14 mouse cellular contexts compared by ENCODE assay signal in the genomic region with DNA sequence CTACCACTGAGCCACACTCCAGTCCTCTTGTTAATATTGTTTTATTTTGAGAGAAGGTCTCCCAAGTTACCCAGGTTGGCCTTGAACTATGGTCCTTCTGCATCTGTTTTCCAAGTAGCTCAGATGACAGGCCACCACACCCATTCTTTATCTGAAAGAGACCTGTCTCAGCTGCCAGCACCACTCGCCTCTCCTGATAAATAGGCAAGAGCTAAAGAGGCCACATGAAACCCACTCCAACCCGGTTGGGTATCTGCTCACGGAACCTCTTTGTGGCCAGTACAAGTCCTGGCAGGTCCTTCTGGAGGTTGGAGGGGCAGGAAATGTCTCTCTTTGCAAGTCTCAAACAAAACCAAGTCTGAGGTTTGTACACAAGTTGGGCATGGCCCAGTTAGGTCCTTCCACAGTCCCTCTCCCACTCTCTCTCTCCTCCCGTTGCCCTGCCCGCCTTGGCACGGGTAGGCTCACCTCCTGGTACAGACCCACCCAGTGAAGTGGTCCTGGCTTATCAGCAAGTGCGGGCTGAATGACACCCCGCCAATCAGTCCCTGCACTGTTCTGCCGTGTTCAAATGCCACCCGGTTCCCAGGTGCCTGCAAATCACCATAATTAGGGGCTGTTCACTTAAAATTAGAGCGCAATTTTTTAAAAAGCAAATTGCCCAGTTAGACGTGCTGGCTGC.
DNase-seq lines count a peak whose midpoint lies in the region; ATAC-seq and TF ChIP-seq lines count a peak whose summit lies in the region.
"Had no signal": no experiment of that assay in that cellular context is flagged by ENCODE, and none has a peak within 500 bp of the region (broad histone marks: within the 10 kb centered on the region; RNA-seq: fewer than 3 reads in every experiment).

No protein-coding gene starts in this region.

- no peak overlapping the region for H3K4me2 ChIP-seq in midbrain, embryonic 16.5 days (ENCODE audit: low read length)
- H3K4me2 ChIP-seq in midbrain, embryonic 14.5 days (ENCODE audit: low read length) = no peak overlapping the region
- H3K4me2 ChIP-seq in liver, postnatal 0 days (ENCODE audit: low read depth, low read length) = peak overlapping the region; percentile 3; the same call in 1 of the 2 replicates
- H3K4me2 ChIP-seq: heart, embryonic 13.5 days; hindbrain, embryonic 15.5 days had no signal

- no peak; the same call in 1 of the 2 replicates for TF ChIP-seq EP300 in liver, postnatal 0 days (IDR thresholded peaks at IDR 0.05; ENCODE audit: low read depth)

- no peaks in the 10 kb centered on the region for H3K4me1 ChIP-seq in midbrain, embryonic 16.5 days (ENCODE audit: control insufficient read depth, insufficient read depth, low read length)
- peaks cover 10% of the 10 kb centered on the region for H3K4me1 ChIP-seq in midbrain, embryonic 14.5 days (ENCODE audit: control insufficient read depth, insufficient read depth, low read length)
- H3K4me1 ChIP-seq in liver, postnatal 0 days (ENCODE audit: insufficient read depth) = no peaks in the 10 kb centered on the region; the same call in 1 of the 2 replicates

- WGBS in midbrain, embryonic 16.5 days = 84% methylated on average over 12 of the region's 12 CpGs
- 94% methylated on average over 12 of the region's 12 CpGs for WGBS in midbrain, embryonic 14.5 days
- 60% methylated on average over 12 of the region's 12 CpGs for WGBS in liver, postnatal 0 days (ENCODE audit: insufficient replicate concordance)

- no peaks in the 10 kb centered on the region for H3K9me3 ChIP-seq in midbrain, embryonic 16.5 days (replicated peaks; ENCODE audit: control insufficient read depth, low read length, poor library complexity, severe bottlenecking)
- H3K9me3 ChIP-seq in midbrain, embryonic 14.5 days (ENCODE audit: control insufficient read depth, low read length) = no peaks in the 10 kb centered on the region
- no peaks in the 10 kb centered on the region for H3K9me3 ChIP-seq in liver, postnatal 0 days (ENCODE audit: low read length)
- H3K9me3 ChIP-seq: heart, embryonic 13.5 days; hindbrain, embryonic 15.5 days had no signal

- H3K4me3 ChIP-seq in midbrain, embryonic 16.5 days (ENCODE audit: low read depth, low read length) = no peak overlapping the region
- H3K4me3 ChIP-seq in midbrain, embryonic 14.5 days (replicated peaks; ENCODE audit: low read depth, low read length) = no peak overlapping the region
- no peak overlapping the region for H3K4me3 ChIP-seq in liver, postnatal 0 days (ENCODE audit: low read depth, low read length)
- no peak overlapping the region for H3K4me3 ChIP-seq in left cerebral cortex, adult 2 months
- H3K4me3 ChIP-seq: heart, embryonic 13.5 days; hindbrain, embryonic 15.5 days had no signal

- DNase-seq in midbrain, embryonic 14.5 days = no peak
- DNase-seq in liver, postnatal 0 days = peak; percentile 31
- no peak for DNase-seq in kidney, adult 8-10 months
- no peak for DNase-seq in left cerebral cortex, adult 2 months (ENCODE audit: extremely low spot score in 1 of 2, low spot score in 2 of 2)
- DNase-seq in yolk sac, embryonic 10.5 days (ENCODE audit: low spot score) = no peak
- DNase-seq: adrenal gland, postnatal 14 days; cerebellum, adult 11-12 months; gastrocnemius, postnatal 36 days had no signal

- no peaks in the 10 kb centered on the region; the same call in 1 of the 2 replicates for H3K27me3 ChIP-seq in midbrain, embryonic 16.5 days (ENCODE audit: control insufficient read depth, insufficient read depth, low read depth, low read length)
- peaks cover 20% of the 10 kb centered on the region for H3K27me3 ChIP-seq in midbrain, embryonic 14.5 days (ENCODE audit: control insufficient read depth, insufficient read depth, low read length)
- no peaks in the 10 kb centered on the region for H3K27me3 ChIP-seq in liver, postnatal 0 days (ENCODE audit: insufficient read depth, low read length)
- H3K27me3 ChIP-seq: heart, embryonic 13.5 days; hindbrain, embryonic 15.5 days had no signal

- no peak overlapping the region for H3K9ac ChIP-seq in midbrain, embryonic 16.5 days (ENCODE audit: low read depth, low read length)
- no peak overlapping the region for H3K9ac ChIP-seq in midbrain, embryonic 14.5 days (replicated peaks; ENCODE audit: low read length)
- no peak overlapping the region for H3K9ac ChIP-seq in liver, postnatal 0 days (replicated peaks)
- H3K9ac ChIP-seq: heart, embryonic 13.5 days; hindbrain, embryonic 15.5 days had no signal

- ATAC-seq in midbrain, embryonic 16.5 days = 0 out of 2 replicates have a peak, but pooled peaks have one; percentile 39
- ATAC-seq in midbrain, embryonic 14.5 days (ENCODE audit: low FRiP score, low TSS enrichment) = no peak
- ATAC-seq in erythroblast, adult 5-6 weeks (replicated peaks; ENCODE audit: low FRiP score, poor library complexity, severe bottlenecking) = peak; percentile 82
- peak; percentile 85 for ATAC-seq in liver, postnatal 0 days

- no peak overlapping the region for H3K27ac ChIP-seq in midbrain, embryonic 16.5 days (ENCODE audit: low read length)
- H3K27ac ChIP-seq in midbrain, embryonic 14.5 days (replicated peaks; ENCODE audit: low read depth, low read length) = no peak overlapping the region
- peak overlapping the region; percentile 51 for H3K27ac ChIP-seq in liver, postnatal 0 days (ENCODE audit: low read depth)
- H3K27ac ChIP-seq in left cerebral cortex, adult 2 months = no peak overlapping the region
- H3K27ac ChIP-seq: heart, embryonic 13.5 days; hindbrain, embryonic 15.5 days; kidney, postnatal 0 days; macrophage had no signal

- no peak for TF ChIP-seq CTCF in liver, postnatal 0 days (IDR thresholded peaks at IDR 0.05; ENCODE audit: low read depth)
- TF ChIP-seq CTCF in left cerebral cortex, adult 2 months (IDR thresholded peaks at IDR 0.05) = no peak

- intact Hi-C loops in left cerebral cortex, adult 2 months (cut with DNase I) = no loop called here

- no peaks in the 10 kb centered on the region for H3K36me3 ChIP-seq in midbrain, embryonic 16.5 days (ENCODE audit: control insufficient read depth, insufficient read depth, low read length)
- no peaks in the 10 kb centered on the region for H3K36me3 ChIP-seq in midbrain, embryonic 14.5 days (ENCODE audit: control insufficient read depth, insufficient read depth, low read length)
- H3K36me3 ChIP-seq in liver, postnatal 0 days (replicated peaks; ENCODE audit: insufficient read depth, low read length) = peaks cover 9% of the 10 kb centered on the region
- H3K36me3 ChIP-seq: hindbrain, embryonic 15.5 days had no signal
